ENCODE assay signal across 8 mouse cellular contexts in the genomic region with DNA sequence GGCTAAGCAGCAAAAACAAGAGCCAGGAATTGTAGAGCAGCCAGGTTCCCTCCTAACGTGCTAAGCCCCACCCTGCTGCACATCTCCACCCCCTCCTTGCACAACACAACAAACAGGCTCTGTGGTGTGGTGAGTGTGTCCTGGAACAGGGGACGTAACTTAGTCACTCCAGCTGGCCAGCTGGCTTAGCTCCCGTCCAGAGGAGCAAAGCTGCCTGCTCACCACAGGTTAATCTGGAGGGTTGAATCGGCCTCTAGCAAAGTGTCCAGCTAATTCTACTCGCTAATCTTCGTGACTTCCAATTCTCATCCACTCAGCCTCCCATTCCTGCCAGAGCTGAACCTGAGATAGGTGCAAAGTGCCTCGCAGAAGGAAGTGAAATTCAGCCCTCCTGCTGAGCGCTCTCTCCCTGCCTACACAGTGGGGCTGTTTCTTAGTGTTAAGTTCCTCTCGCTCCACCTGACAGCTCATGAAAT. TPM values are rescaled to one million over a fixed set of nuclear protein-coding genes. Genes with fewer than 3 reads are reported as not detected.
DNase-seq lines count a peak whose midpoint lies in the region; ATAC-seq and TF ChIP-seq lines count a peak whose summit lies in the region.

No protein-coding gene starts in this region.

- peak overlapping the region; percentile 81 for H3K4me2 ChIP-seq in hindbrain, embryonic 15.5 days
- peak overlapping the region; percentile 88; the same call in 1 of the 2 replicates for H3K4me2 ChIP-seq in liver, embryonic 12.5 days
- H3K4me2 ChIP-seq in neural tube, embryonic 13.5 days, result peak overlapping the region; percentile 88

- peak overlapping the region; percentile 32 for H3K4me3 ChIP-seq in thymus, adult 2 months (ENCODE audit: control insufficient read depth, insufficient read depth, low read length)
- H3K4me3 ChIP-seq in hindbrain, embryonic 15.5 days, result no peak overlapping the region
- no peak overlapping the region for H3K4me3 ChIP-seq in liver, embryonic 12.5 days
- peak overlapping the region; percentile 79 for H3K4me3 ChIP-seq in neural tube, embryonic 13.5 days

- 32% methylated on average over 9 of the region's 9 CpGs for WGBS in thymus, adult 2 months
- whole genome bisulfite sequencing in hindbrain, embryonic 15.5 days, result 13% methylated on average over 9 of the region's 9 CpGs
- WGBS in liver, embryonic 12.5 days (ENCODE audit: insufficient replicate concordance), result 8% methylated on average over 9 of the region's 9 CpGs
- WGBS in neural tube, embryonic 13.5 days, result 17% methylated on average over 9 of the region's 9 CpGs

- H3K36me3 ChIP-seq in thymus, adult 2 months (ENCODE audit: control insufficient read depth, insufficient read depth, low read length), result no peaks in the 10 kb centered on the region
- H3K36me3 ChIP-seq in hindbrain, embryonic 15.5 days, result no peaks in the 10 kb centered on the region
- no peaks in the 10 kb centered on the region for H3K36me3 ChIP-seq in liver, embryonic 12.5 days
- H3K36me3 ChIP-seq in neural tube, embryonic 13.5 days, result no peaks in the 10 kb centered on the region

- H3K9me3 ChIP-seq in hindbrain, embryonic 15.5 days, result no peaks in the 10 kb centered on the region
- H3K9me3 ChIP-seq in liver, embryonic 12.5 days (replicated peaks), result no peaks in the 10 kb centered on the region
- H3K9me3 ChIP-seq in neural tube, embryonic 13.5 days, result 0 out of 2 replicates have a peak, but pooled peaks cover 4% of the 10 kb centered on the region

- peak; percentile 37 for DNase-seq in thymus, adult 2 months
- no peak for DNase-seq in thymus, postnatal 10 days (ENCODE audit: low spot score in 2 of 2)
- DNase-seq in fibroblast of lung, adult 2 months (ENCODE audit: low read depth), result peak; percentile 83
- no peak for DNase-seq in cerebellum, postnatal 25 days
- no peak for DNase-seq in layer of hippocampus, adult 8-10 months (ENCODE audit: low spot score in 2 of 2)

- H3K27me3 ChIP-seq in thymus, adult 2 months (ENCODE audit: control insufficient read depth, insufficient read depth, low read length), result no peaks in the 10 kb centered on the region
- no peaks in the 10 kb centered on the region for H3K27me3 ChIP-seq in hindbrain, embryonic 15.5 days
- H3K27me3 ChIP-seq in liver, embryonic 12.5 days (replicated peaks), result peaks cover 50% of the 10 kb centered on the region
- peaks cover 9% of the 10 kb centered on the region for H3K27me3 ChIP-seq in neural tube, embryonic 13.5 days

- no peak overlapping the region for H3K9ac ChIP-seq in hindbrain, embryonic 15.5 days
- no peak overlapping the region for H3K9ac ChIP-seq in liver, embryonic 12.5 days
- peak overlapping the region; percentile 55 for H3K9ac ChIP-seq in neural tube, embryonic 13.5 days

- no peak for TF ChIP-seq CTCF in thymus, adult 2 months (IDR thresholded peaks at IDR 0.05; ENCODE audit: borderline replicate concordance, control insufficient read depth, extremely low read depth, insufficient read depth, low read length, poor library complexity)

- TF ChIP-seq POLR2A in thymus, adult 2 months (IDR thresholded peaks at IDR 0.05; ENCODE audit: control insufficient read depth, extremely low read depth, insufficient read depth, low read length, poor library complexity), result no peak

- no peak for ATAC-seq in hindbrain, embryonic 15.5 days (ENCODE audit: low FRiP score, low read depth)
- no peak for ATAC-seq in liver, embryonic 12.5 days
- no peak for ATAC-seq in neural tube, embryonic 13.5 days (ENCODE audit: low read depth)

- peak overlapping the region; percentile 68 for H3K27ac ChIP-seq in thymus, adult 2 months (ENCODE audit: control insufficient read depth, insufficient read depth, low read length)
- no peak overlapping the region for H3K27ac ChIP-seq in hindbrain, embryonic 15.5 days (replicated peaks)
- no peak overlapping the region; the same call in 1 of the 2 replicates for H3K27ac ChIP-seq in liver, embryonic 12.5 days
- H3K27ac ChIP-seq in neural tube, embryonic 13.5 days (replicated peaks), result no peak overlapping the region

- H3K4me1 ChIP-seq in thymus, adult 2 months (replicated peaks; ENCODE audit: control insufficient read depth, insufficient read depth, low read length), result peaks cover 59% of the 10 kb centered on the region
- H3K4me1 ChIP-seq in hindbrain, embryonic 15.5 days (replicated peaks), result peaks cover 65% of the 10 kb centered on the region
- peaks cover 72% of the 10 kb centered on the region for H3K4me1 ChIP-seq in liver, embryonic 12.5 days
- peaks cover 72% of the 10 kb centered on the region for H3K4me1 ChIP-seq in neural tube, embryonic 13.5 days (replicated peaks)

RNA-seq across cellular contexts. Expression of gene Bmf, which starts 1.9 kb away (rescaled TPM):
- polyA plus RNA-seq in thymus, adult 2 months (2012; rRNA removed), result 67.3 and 80.9 TPM in 2 replicates
- 1.7 and 3.1 TPM in 2 replicates for polyA plus RNA-seq in hindbrain, embryonic 15.5 days (2015; fragmentation: Nextera tagmentation; extraction: Ambion mirVana)
- polyA plus RNA-seq in liver, embryonic 12.5 days (2016; fragmentation: Nextera tagmentation; extraction: Ambion mirVana), result 0.62 and 0.83 TPM in 2 replicates
- 3.3 and 4.6 TPM in 2 replicates for polyA plus RNA-seq in neural tube, embryonic 13.5 days (2015; fragmentation: Nextera tagmentation; extraction: Ambion mirVana)
- total RNA-seq in layer of hippocampus, adult 8-10 months (2022), result 1 to 10 TPM; 2.0 to 8.6 (median 4.1) TPM

RNA-seq across cellular contexts. Expression of gene Bub1b, which starts 50.4 kb away (rescaled TPM):
- 42.0 and 53.7 TPM in 2 replicates for polyA plus RNA-seq in thymus, adult 2 months (2012; rRNA removed)
- 15.3 and 19.0 TPM in 2 replicates for polyA plus RNA-seq in hindbrain, embryonic 15.5 days (2015; fragmentation: Nextera tagmentation; extraction: Ambion mirVana)
- 70.9 and 72.5 TPM in 2 replicates for polyA plus RNA-seq in liver, embryonic 12.5 days (2016; fragmentation: Nextera tagmentation; extraction: Ambion mirVana)
- polyA plus RNA-seq in neural tube, embryonic 13.5 days (2015; fragmentation: Nextera tagmentation; extraction: Ambion mirVana), result 14.9 and 16.7 TPM in 2 replicates
- 1 to 10 TPM; 2.1 to 3.3 (median 2.3) TPM for total RNA-seq in layer of hippocampus, adult 8-10 months (2022)

Comparison
In these comparisons a context has a peak if more than half of its experiments do, and no peak if none do; other contexts are left out.
1. DNase-seq: peak in thymus, adult 2 months (single experiment) and fibroblast of lung, adult 2 months (single experiment); none in thymus, postnatal 10 days (0 of 2), cerebellum, postnatal 25 days (0 of 2) and layer of hippocampus, adult 8-10 months (0 of 2).
2. H3K4me3 ChIP-seq: peak in thymus, adult 2 months (single experiment) and neural tube, embryonic 13.5 days (single experiment); none in hindbrain, embryonic 15.5 days (single experiment) and liver, embryonic 12.5 days (single experiment).
3. RNA of gene Bmf, which starts 1.9 kb away (polyA plus RNA-seq): 67.3 to 80.9 TPM in thymus, adult 2 months; 3.3 to 4.6 TPM in neural tube, embryonic 13.5 days, 1.7 to 3.1 TPM in hindbrain, embryonic 15.5 days and 0.62 to 0.83 TPM in liver, embryonic 12.5 days; every median in the first group is over 10 times any median in the second.
4. Peak in every context shown above with its lines, with median percentiles within 50 percentile points of each other: H3K4me2 ChIP-seq.